8 mouse cellular contexts compared by ENCODE assay signal in the genomic region with DNA sequence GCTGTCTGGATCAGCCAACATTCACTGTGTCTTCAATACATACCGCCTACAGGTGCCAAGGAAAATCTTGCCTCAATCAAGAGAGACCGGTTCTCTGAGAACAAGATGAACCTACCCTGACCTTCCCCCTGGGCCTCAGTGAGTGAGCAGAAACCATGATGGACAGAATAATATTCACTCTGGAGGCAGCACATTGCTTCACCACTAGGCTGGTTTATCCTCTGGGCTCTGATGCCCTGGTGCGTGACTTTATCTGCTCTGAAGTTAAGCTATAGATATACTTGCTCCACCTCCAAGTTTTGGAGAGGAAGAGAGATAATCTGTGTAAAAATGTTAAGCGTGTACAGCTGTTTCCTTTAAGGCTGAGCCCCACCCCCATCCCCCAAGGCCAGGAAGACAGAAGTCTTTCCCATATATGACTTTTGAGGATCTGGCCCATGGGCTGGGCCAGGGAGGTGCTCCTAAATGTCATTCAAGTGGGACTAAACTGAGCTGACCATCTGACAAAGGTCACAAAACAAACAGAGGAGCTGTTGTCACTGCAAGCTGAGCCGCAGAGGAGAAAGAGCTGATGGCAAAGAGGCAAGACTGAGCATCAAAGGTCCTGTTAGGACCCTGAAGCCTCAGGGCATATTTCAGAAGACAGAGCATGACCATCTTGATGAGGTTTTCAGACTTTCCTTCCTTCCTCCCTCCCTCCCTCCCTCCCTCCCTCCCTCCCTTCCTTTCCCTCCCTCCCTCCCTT. TPM values are rescaled to one million over a fixed set of nuclear protein-coding genes. Genes with fewer than 3 reads are reported as not detected.
DNase-seq lines count a peak whose midpoint lies in the region; ATAC-seq lines count a peak whose summit lies in the region.

No protein-coding gene starts in this region.

- H3K4me1 ChIP-seq in hindbrain, embryonic 11.5 days (replicated peaks; ENCODE audit: control insufficient read depth, insufficient read depth, low read length) = 0 out of 2 replicates have a peak, but pooled peaks cover 2% of the 10 kb centered on the region
- peaks cover 22% of the 10 kb centered on the region for H3K4me1 ChIP-seq in hindbrain, embryonic 12.5 days
- no peaks in the 10 kb centered on the region; the same call in 1 of the 2 replicates for H3K4me1 ChIP-seq in embryonic facial prominence, embryonic 11.5 days (ENCODE audit: control insufficient read depth, insufficient read depth, low read length)
- peaks cover 18% of the 10 kb centered on the region for H3K4me1 ChIP-seq in kidney, embryonic 16.5 days (ENCODE audit: insufficient read depth, low read length)

- WGBS in hindbrain, embryonic 11.5 days = 49% methylated on average over 5 of the region's 5 CpGs
- WGBS in hindbrain, embryonic 12.5 days = 47% methylated on average over 5 of the region's 5 CpGs
- WGBS in embryonic facial prominence, embryonic 11.5 days = 20% methylated on average over 5 of the region's 5 CpGs
- 18% methylated on average over 5 of the region's 5 CpGs for WGBS in kidney, embryonic 16.5 days

- H3K9me3 ChIP-seq in hindbrain, embryonic 11.5 days (ENCODE audit: control insufficient read depth, low read length) = no peaks in the 10 kb centered on the region
- H3K9me3 ChIP-seq in hindbrain, embryonic 12.5 days (replicated peaks) = no peaks in the 10 kb centered on the region
- no peaks in the 10 kb centered on the region for H3K9me3 ChIP-seq in embryonic facial prominence, embryonic 11.5 days (replicated peaks; ENCODE audit: control insufficient read depth, low read length)
- H3K9me3 ChIP-seq in kidney, embryonic 16.5 days (ENCODE audit: low read length) = no peaks in the 10 kb centered on the region

- no peak overlapping the region for H3K27ac ChIP-seq in hindbrain, embryonic 11.5 days (ENCODE audit: low read depth, low read length)
- H3K27ac ChIP-seq in hindbrain, embryonic 12.5 days = no peak overlapping the region
- no peak overlapping the region; the same call in 1 of the 2 replicates for H3K27ac ChIP-seq in embryonic facial prominence, embryonic 11.5 days (replicated peaks; ENCODE audit: low read depth, low read length)
- H3K27ac ChIP-seq in kidney, embryonic 16.5 days (ENCODE audit: low read length) = peak overlapping the region; percentile 65

- H3K4me2 ChIP-seq in hindbrain, embryonic 11.5 days (replicated peaks; ENCODE audit: low read depth, low read length) = no peak overlapping the region
- no peak overlapping the region for H3K4me2 ChIP-seq in hindbrain, embryonic 12.5 days (replicated peaks)
- no peak overlapping the region for H3K4me2 ChIP-seq in embryonic facial prominence, embryonic 11.5 days (ENCODE audit: low read depth, low read length)
- no peak overlapping the region for H3K4me2 ChIP-seq in kidney, embryonic 16.5 days (replicated peaks; ENCODE audit: low read depth, low read length)

- ATAC-seq in hindbrain, embryonic 11.5 days (ENCODE audit: low FRiP score) = peak; percentile 20; the same call in 1 of the 2 replicates
- ATAC-seq in hindbrain, embryonic 12.5 days (ENCODE audit: low FRiP score) = no peak
- 0 out of 2 replicates have a peak, but pooled peaks have one; percentile 20 for ATAC-seq in embryonic facial prominence, embryonic 11.5 days (replicated peaks; ENCODE audit: insufficient number of reproducible peaks, low FRiP score, low TSS enrichment, low read depth)
- peak; percentile 41; the same call in 1 of the 2 replicates for ATAC-seq in kidney, embryonic 16.5 days (ENCODE audit: low FRiP score, low TSS enrichment)
- peak; percentile 68 for ATAC-seq in megakaryocyte-erythroid progenitor cell, adult 5-6 weeks (replicated peaks; ENCODE audit: low FRiP score, low TSS enrichment, poor library complexity, severe bottlenecking)
- ATAC-seq in inflammation-experienced regulatory T-cells, adult 6 months = no peak

- peak; percentile 21 for DNase-seq in hindbrain, embryonic 11.5 days (ENCODE audit: low spot score)
- peak; percentile 68 for DNase-seq in embryonic facial prominence, embryonic 11.5 days (ENCODE audit: low spot score)
- DNase-seq in cerebellum, postnatal 36 days = no peak
- no peak for DNase-seq in frontal cortex, postnatal 36 days (ENCODE audit: low spot score in 2 of 2)

- H3K36me3 ChIP-seq in hindbrain, embryonic 11.5 days (ENCODE audit: control insufficient read depth, insufficient read depth, low read length) = no peaks in the 10 kb centered on the region
- H3K36me3 ChIP-seq in hindbrain, embryonic 12.5 days = no peaks in the 10 kb centered on the region
- H3K36me3 ChIP-seq in embryonic facial prominence, embryonic 11.5 days (replicated peaks; ENCODE audit: control insufficient read depth, insufficient read depth, low read depth, low read length) = no peaks in the 10 kb centered on the region
- H3K36me3 ChIP-seq in kidney, embryonic 16.5 days (ENCODE audit: insufficient read depth, low read length) = no peaks in the 10 kb centered on the region

- no peaks in the 10 kb centered on the region for H3K27me3 ChIP-seq in hindbrain, embryonic 11.5 days (ENCODE audit: control insufficient read depth, insufficient read depth, low read length)
- H3K27me3 ChIP-seq in hindbrain, embryonic 12.5 days = no peaks in the 10 kb centered on the region
- H3K27me3 ChIP-seq in embryonic facial prominence, embryonic 11.5 days (ENCODE audit: control insufficient read depth, insufficient read depth, low read length) = no peaks in the 10 kb centered on the region
- H3K27me3 ChIP-seq in kidney, embryonic 16.5 days (ENCODE audit: insufficient read depth, low read length) = no peaks in the 10 kb centered on the region

- H3K9ac ChIP-seq in hindbrain, embryonic 11.5 days (ENCODE audit: low read depth, low read length) = no peak overlapping the region
- H3K9ac ChIP-seq in hindbrain, embryonic 12.5 days = no peak overlapping the region
- no peak overlapping the region for H3K9ac ChIP-seq in embryonic facial prominence, embryonic 11.5 days (replicated peaks; ENCODE audit: low read length)
- H3K9ac ChIP-seq in kidney, embryonic 16.5 days (replicated peaks; ENCODE audit: low read length) = 0 out of 2 replicates have a peak overlapping the region, but pooled peaks have one; percentile 8

- H3K4me3 ChIP-seq in hindbrain, embryonic 11.5 days (ENCODE audit: low read depth, low read length) = no peak overlapping the region
- H3K4me3 ChIP-seq in hindbrain, embryonic 12.5 days = no peak overlapping the region
- H3K4me3 ChIP-seq in embryonic facial prominence, embryonic 11.5 days (ENCODE audit: low read depth, low read length) = no peak overlapping the region
- H3K4me3 ChIP-seq in kidney, embryonic 16.5 days (ENCODE audit: low read length) = no peak overlapping the region

RNA-seq across cellular contexts. Expression of a gene that starts 20.4 kb away (rescaled TPM):
- polyA plus RNA-seq in hindbrain, embryonic 11.5 days (2014; fragmentation: Nextera tagmentation; extraction: Ambion mirVana) = 104 and 164 TPM in 2 replicates
- polyA plus RNA-seq in hindbrain, embryonic 12.5 days (2016; fragmentation: Nextera tagmentation; extraction: Ambion mirVana) = 222 and 249 TPM in 2 replicates
- 224 and 243 TPM in 2 replicates for polyA plus RNA-seq in embryonic facial prominence, embryonic 11.5 days (2014; fragmentation: Nextera tagmentation; extraction: Ambion mirVana)
- 327 and 343 TPM in 2 replicates for polyA plus RNA-seq in kidney, embryonic 16.5 days (2015; fragmentation: Nextera tagmentation; extraction: Ambion mirVana)
- total RNA-seq in megakaryocyte-erythroid progenitor cell, adult 5-6 weeks (2014; fragmentation: Nextera tagmentation) = 50.3 and 55.2 TPM in 2 replicates
- total RNA-seq in megakaryocyte-erythroid progenitor cell, adult 5-6 weeks (2017) = 104 and 135 TPM in 2 replicates
- 100 to 1,000 TPM; 117 to 185 (median 137) TPM for polyA plus RNA-seq in inflammation-experienced regulatory T-cells, adult 6 months (2017; shearing (Covaris generic))

RNA-seq across cellular contexts. Expression of a gene that starts 46.6 kb away (rescaled TPM):
- 1.2 and 1.6 TPM in 2 replicates for polyA plus RNA-seq in hindbrain, embryonic 11.5 days (2014; fragmentation: Nextera tagmentation; extraction: Ambion mirVana)
- polyA plus RNA-seq in hindbrain, embryonic 12.5 days (2016; fragmentation: Nextera tagmentation; extraction: Ambion mirVana) = 1.6 and 5.9 TPM in 2 replicates
- polyA plus RNA-seq in embryonic facial prominence, embryonic 11.5 days (2014; fragmentation: Nextera tagmentation; extraction: Ambion mirVana) = 1.4 and 1.9 TPM in 2 replicates
- 0.53 and 0.57 TPM in 2 replicates for polyA plus RNA-seq in kidney, embryonic 16.5 days (2015; fragmentation: Nextera tagmentation; extraction: Ambion mirVana)
- not detected in 2 replicates for total RNA-seq in megakaryocyte-erythroid progenitor cell, adult 5-6 weeks (2014; fragmentation: Nextera tagmentation)
- total RNA-seq in megakaryocyte-erythroid progenitor cell, adult 5-6 weeks (2017) = not detected in 2 replicates
- polyA plus RNA-seq in inflammation-experienced regulatory T-cells, adult 6 months (2017; shearing (Covaris generic)) = not detected

Comparison
In these comparisons a context has a peak if more than half of its experiments do, and no peak if none do; other contexts are left out.
1. ATAC-seq: peak in hindbrain, embryonic 11.5 days (single experiment), embryonic facial prominence, embryonic 11.5 days (single experiment), kidney, embryonic 16.5 days (single experiment) and megakaryocyte-erythroid progenitor cell, adult 5-6 weeks (single experiment); none in hindbrain, embryonic 12.5 days (single experiment) and inflammation-experienced regulatory T-cells, adult 6 months (single experiment).
2. DNase-seq: peak in hindbrain, embryonic 11.5 days (single experiment) and embryonic facial prominence, embryonic 11.5 days (single experiment); none in cerebellum, postnatal 36 days (0 of 2) and frontal cortex, postnatal 36 days (0 of 2).